Mouse (Mus musculus): ENCODE measurements around the gene Olfr2. TPM values are rescaled to one million over a fixed set of nuclear protein-coding genes. Genes with fewer than 3 reads are reported as not detected.

Olfr2 gene
- polyA plus RNA-seq (2017; shearing (Covaris generic)): not detected

DNA sequence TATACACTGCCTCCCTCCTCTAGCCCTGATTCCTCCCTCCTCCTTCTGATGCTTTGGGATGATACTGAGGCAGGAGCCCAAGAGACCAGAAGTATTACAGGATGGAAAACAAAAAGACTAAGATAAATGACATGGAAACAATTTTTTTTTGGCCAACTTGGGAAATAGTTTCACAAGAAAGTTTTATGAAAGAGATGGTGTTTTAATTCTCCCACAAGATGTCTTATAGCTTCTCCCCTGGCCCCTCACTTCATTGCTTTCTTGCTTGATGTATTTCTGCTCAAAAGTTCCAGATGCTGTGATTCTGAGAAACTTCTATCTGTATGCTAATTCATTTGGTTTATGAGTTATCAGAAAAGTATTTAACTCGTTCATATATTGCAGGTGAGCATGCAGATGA, at the start of gene Olfr2:
Olfr2 (minus strand) TSS at position 101 of the 400 bp plus-strand sequence.

GRCm38 (mm10) chr7:107030874-107031273, 25.0 kb upstream of the Olfr2 start, which contains the start of gene Olfr713:
Gene Olfr713, plus strand, starts transcription at chr7:107031174.

DNA sequence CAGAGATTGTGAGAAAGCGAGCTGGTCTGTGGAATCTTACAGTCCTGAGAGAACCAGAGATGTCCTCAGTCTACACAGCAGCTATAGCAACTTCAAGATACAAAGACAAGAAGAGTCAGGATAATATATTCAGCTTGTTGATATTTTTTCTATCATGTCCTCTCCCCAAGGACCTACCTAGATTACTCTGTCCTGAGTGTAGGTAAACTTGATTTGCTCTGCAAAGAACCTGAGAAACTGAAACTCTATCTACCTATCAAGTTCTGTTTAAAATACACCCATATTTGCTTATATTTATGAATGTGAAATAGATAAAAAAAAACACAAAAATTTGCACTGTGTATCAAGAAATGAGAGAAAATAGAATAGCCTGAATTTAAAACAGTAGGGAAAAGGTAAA, 30.5 kb downstream of the Olfr2 start, which contains the start of gene Olfr711:
Olfr711 (minus strand) TSS at position 101 of the 400 bp plus-strand sequence.

GRCm38 (mm10) chr7:106963837-106964236, 42.0 kb downstream of the Olfr2 start, which contains the start of gene Olfr6:
Gene Olfr6, minus strand, starts transcription at chr7:106963937.

DNA sequence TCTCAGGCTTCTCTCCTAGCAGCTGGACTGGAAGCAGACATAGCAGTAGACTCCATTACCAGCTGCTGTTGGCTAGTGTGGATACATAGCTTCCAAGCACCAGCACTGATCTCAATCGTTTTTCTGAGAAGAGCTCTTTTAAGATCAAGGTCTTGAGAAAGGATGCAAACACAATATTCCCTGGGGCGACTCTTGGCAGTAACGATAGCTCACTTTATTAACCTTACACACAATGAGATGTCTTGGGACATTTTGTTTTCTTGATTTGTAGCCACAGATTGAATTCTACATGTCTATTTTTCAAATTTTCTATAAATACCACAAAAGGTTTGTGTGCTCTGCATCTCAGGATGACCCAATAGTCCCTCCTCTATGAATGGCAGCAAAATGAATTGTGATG, 57.7 kb downstream of the Olfr2 start, which contains the start of gene Olfr710:
Olfr710 (minus strand) TSS at position 101 of the 400 bp plus-strand sequence.

Other genes starting within 250 kb of the Olfr2 start
- not detected for gene Olfr699, start 212.9 kb downstream of the Olfr2 start, polyA plus RNA-seq (2017; shearing (Covaris generic))
- not detected for gene Olfr700, start 197.2 kb downstream of the Olfr2 start, polyA plus RNA-seq (2017; shearing (Covaris generic))
- not detected for gene Olfr701, start 191.9 kb downstream of the Olfr2 start, polyA plus RNA-seq (2017; shearing (Covaris generic))
- not detected for gene Olfr702, start 172.2 kb downstream of the Olfr2 start, polyA plus RNA-seq (2017; shearing (Covaris generic))
- gene Olfr703, start 162.7 kb downstream of the Olfr2 start, polyA plus RNA-seq (2017; shearing (Covaris generic)): not detected
- 0.07 TPM for gene Olfr704, start 142.9 kb downstream of the Olfr2 start, polyA plus RNA-seq (2017; shearing (Covaris generic))
- not detected for gene Olfr705, start 129.2 kb downstream of the Olfr2 start, polyA plus RNA-seq (2017; shearing (Covaris generic))
- gene Olfr706, start 117.9 kb downstream of the Olfr2 start, polyA plus RNA-seq (2017; shearing (Covaris generic)): not detected
- not detected for gene Olfr707, start 104.8 kb downstream of the Olfr2 start, polyA plus RNA-seq (2017; shearing (Covaris generic))
- gene Olfr1532-ps1, start 98.1 kb downstream of the Olfr2 start, polyA plus RNA-seq (2017; shearing (Covaris generic)): not detected
- gene Olfr709-ps1, start 73.9 kb downstream of the Olfr2 start, polyA plus RNA-seq (2017; shearing (Covaris generic)): not detected
- gene Olfr710, start 57.8 kb downstream of the Olfr2 start, polyA plus RNA-seq (2017; shearing (Covaris generic)): not detected
- not detected for gene Olfr6, start 42.1 kb downstream of the Olfr2 start, polyA plus RNA-seq (2017; shearing (Covaris generic))
- gene Olfr711, start 30.6 kb downstream of the Olfr2 start, polyA plus RNA-seq (2017; shearing (Covaris generic)): not detected
- not detected for gene Olfr713, start 25.1 kb upstream of the Olfr2 start, polyA plus RNA-seq (2017; shearing (Covaris generic))
- gene Olfr714, start 64.9 kb upstream of the Olfr2 start, polyA plus RNA-seq (2017; shearing (Covaris generic)): not detected
- gene Olfr17, start 87.1 kb upstream of the Olfr2 start, polyA plus RNA-seq (2017; shearing (Covaris generic)): not detected
- gene Olfr715b, start 104.3 kb upstream of the Olfr2 start, polyA plus RNA-seq (2017; shearing (Covaris generic)): not detected
- gene Olfr715, start 125.0 kb upstream of the Olfr2 start, polyA plus RNA-seq (2017; shearing (Covaris generic)): not detected
- gene Olfr716, start 132.3 kb upstream of the Olfr2 start, polyA plus RNA-seq (2017; shearing (Covaris generic)): not detected
- gene Nlrp14, start 160.9 kb upstream of the Olfr2 start, polyA plus RNA-seq (2017; shearing (Covaris generic)): not detected
- gene Rbmxl2, start 203.4 kb upstream of the Olfr2 start, polyA plus RNA-seq (2017; shearing (Covaris generic)): not detected

All from inflammation-experienced regulatory T-cells, adult 16 weeks (primary cell).